Mouse (Mus musculus) spleen, adult 2 months (tissue): ENCODE data around the gene Akr1b7. TPM values are rescaled to one million over a fixed set of nuclear protein-coding genes. Genes with fewer than 3 reads are reported as not detected.
A peak's percentile ranks its signal among the peaks of the same experiment; 100 is the strongest.

Experiments used
- DNase-seq, 2 experiments: peaks; one replicate each; pipeline versions ENCODE4 v3.0.0 to v3.0.0-alpha.2; 2012 to 2021; ENCODE audit warnings: low spot score in 2 of 2, low read depth in 1 of 2
- H3K27ac ChIP-seq: fragments of 200-500 bp; 2 replicates; pipeline ENCODE4 v1.5.1; 2012; ENCODE audit warnings: low read length, inconsistent platforms; ENCODE audit not compliant: insufficient read depth
- H3K27me3 ChIP-seq: fragments of 200-500 bp; 2 replicates; pipeline ENCODE4 v1.6.1; 2012; ENCODE audit warnings: mild to moderate bottlenecking, moderate library complexity, low read length, inconsistent platforms; ENCODE audit not compliant: control insufficient read depth, insufficient read depth
- H3K36me3 ChIP-seq: fragments of 200-500 bp; 2 replicates; pipeline ENCODE4 v1.6.1; 2012; ENCODE audit warnings: mild to moderate bottlenecking, low read length, inconsistent platforms; ENCODE audit not compliant: control insufficient read depth, insufficient read depth
- H3K4me1 ChIP-seq: fragments of 200-500 bp; 2 replicates; pipeline ENCODE4 v1.6.1; 2011; ENCODE audit warnings: inconsistent platforms; ENCODE audit not compliant: control insufficient read depth, insufficient read depth, insufficient read length
- H3K4me3 ChIP-seq: fragments of 200-500 bp; 2 replicates; pipeline ENCODE4 v1.5.1; 2011; ENCODE audit warnings: mild to moderate bottlenecking, inconsistent platforms; ENCODE audit not compliant: insufficient read depth, insufficient read length; ENCODE audit errors: extremely low read depth
- CTCF ChIP-seq: fragments of 200-500 bp; IDR thresholded peaks from 2 replicates; pipeline ENCODE4 v1.5.1; 2011; ENCODE audit warnings: mild to moderate bottlenecking, inconsistent platforms; ENCODE audit not compliant: insufficient read depth, insufficient read length, insufficient replicate concordance; ENCODE audit errors: extremely low read depth
- POLR2A ChIP-seq: fragments of 200-500 bp; IDR thresholded peaks from 2 replicates; pipeline ENCODE4 v1.6.1; 2011; ENCODE audit warnings: low read depth, low read length, inconsistent platforms
- WGBS: fragments of 180-500 bp; shearing (Covaris S2); methylation state at CpG from one replicate; pipeline ENCODE4 v1.1.7; 2018; 5-methylcytosine and 5-hydroxymethylcytosine counted together
- polyA plus RNA-seq: library from polyadenylated mRNA; depleted of rRNA; stranded (reverse); fragments of >200 nt; gene quantifications from 2 replicates; pipeline ENCODE4 v1.2.3, GENCODE M21; 2012

The Akr1b7 gene
- polyA plus RNA-seq, 1 experiment: 1.4 TPM

DNA sequence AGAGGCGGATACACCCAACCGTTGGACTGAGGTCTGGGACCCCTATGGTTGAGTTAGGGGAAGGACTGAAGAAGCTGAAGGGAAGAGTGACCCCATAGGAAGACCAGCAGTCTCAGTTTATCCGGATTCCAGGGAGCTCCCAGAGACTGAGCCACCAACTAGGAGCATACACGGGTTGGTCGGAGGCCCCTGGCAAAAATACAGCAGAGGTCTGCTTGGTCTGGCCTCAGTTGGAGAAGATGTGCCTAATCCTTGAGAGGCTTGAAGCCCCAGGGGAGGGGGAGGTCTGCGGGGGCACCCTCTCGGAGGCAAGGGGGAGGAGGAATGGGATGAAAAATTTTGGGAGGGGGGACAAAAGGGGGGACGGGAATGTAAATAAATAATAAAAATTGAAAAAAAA lies 28.7 kb upstream of the Akr1b7 start:
- no peak for TF ChIP-seq POLR2A
- TF ChIP-seq CTCF: no peak
- Histone ChIP-seq H3K27me3 (no peaks in the 10 kb centered on the region), H3K4me3 (no peak overlapping the region), H3K36me3 (peaks cover 5% of the 10 kb centered on the region), H3K4me1 (no peaks in the 10 kb centered on the region; the same call in 1 of the 2 replicates), H3K27ac (no peak overlapping the region)
- no peak for DNase-seq
- WGBS: 77% methylated on average over 8 of the region's 8 CpGs

- H3K4me1 ChIP-seq: no peaks in the 10 kb centered on the region; the same call in 1 of the 2 replicates
- peak within 1 kb of the TSS; percentile 91 for H3K4me3 ChIP-seq
- H3K36me3 ChIP-seq: peaks cover 9% of the 10 kb centered on the region
- no peaks in the 10 kb centered on the region for H3K27me3 ChIP-seq
- under 1% methylated on average over 17 of the region's 17 CpGs for WGBS
- TF ChIP-seq CTCF (no peak), POLR2A (no peak; the same call in 1 of the 2 replicates)
- DNase-seq: peak; percentile 22 to 68
- peak within 1 kb of the TSS; percentile 82 for H3K27ac ChIP-seq
These were observed 27.9 kb upstream of the Akr1b7 start, which contains the start of gene Akr1b10 for GRCm38 (mm10) chr6:34384110-34384661. Gene Akr1b10, plus strand, starts transcription at chr6:34384218.

DNA sequence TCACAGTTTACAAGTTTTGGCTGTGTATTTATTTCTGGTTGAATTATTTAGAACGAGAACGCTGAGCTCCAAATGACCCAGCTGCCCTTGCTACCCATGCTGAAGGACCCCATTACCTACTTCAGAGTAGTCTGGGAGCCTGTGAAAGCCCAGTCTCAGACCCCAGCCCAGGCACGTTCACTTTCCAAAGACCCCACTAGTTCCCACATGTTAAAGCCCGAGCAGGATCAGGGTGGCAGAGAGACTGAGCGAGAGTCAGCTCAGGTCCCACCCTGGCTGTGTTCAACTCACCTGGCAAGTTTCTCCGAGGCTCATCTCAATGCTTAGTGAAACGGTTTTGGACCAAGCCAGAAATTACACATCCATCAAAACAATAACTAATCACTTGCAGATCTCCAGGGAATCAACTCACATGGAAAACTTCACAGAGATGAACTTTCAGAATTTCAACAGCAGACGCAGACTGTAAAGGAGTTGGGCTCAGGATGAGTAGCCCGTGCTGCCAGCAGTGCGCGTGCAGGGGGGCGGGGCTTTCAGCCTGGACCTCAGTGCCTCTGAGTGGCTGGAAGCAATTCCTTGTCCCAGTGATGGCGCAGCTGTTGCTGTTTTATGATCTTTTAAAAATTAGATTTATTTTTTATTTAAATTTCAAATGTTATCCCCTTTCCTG lies 27.3 kb upstream of the Akr1b7 start:
- peak in 1 of 2 experiments; percentile 23 for DNase-seq
- Histone ChIP-seq H3K36me3 (peaks cover 14% of the 10 kb centered on the region), H3K4me1 (no peaks in the 10 kb centered on the region; the same call in 1 of the 2 replicates), H3K27ac (peak overlapping the region; percentile 82), H3K4me3 (peak overlapping the region; percentile 91), H3K27me3 (no peaks in the 10 kb centered on the region)
- TF ChIP-seq POLR2A (no peak), CTCF (no peak)
- WGBS: 13% methylated on average over 13 of the region's 13 CpGs

DNA sequence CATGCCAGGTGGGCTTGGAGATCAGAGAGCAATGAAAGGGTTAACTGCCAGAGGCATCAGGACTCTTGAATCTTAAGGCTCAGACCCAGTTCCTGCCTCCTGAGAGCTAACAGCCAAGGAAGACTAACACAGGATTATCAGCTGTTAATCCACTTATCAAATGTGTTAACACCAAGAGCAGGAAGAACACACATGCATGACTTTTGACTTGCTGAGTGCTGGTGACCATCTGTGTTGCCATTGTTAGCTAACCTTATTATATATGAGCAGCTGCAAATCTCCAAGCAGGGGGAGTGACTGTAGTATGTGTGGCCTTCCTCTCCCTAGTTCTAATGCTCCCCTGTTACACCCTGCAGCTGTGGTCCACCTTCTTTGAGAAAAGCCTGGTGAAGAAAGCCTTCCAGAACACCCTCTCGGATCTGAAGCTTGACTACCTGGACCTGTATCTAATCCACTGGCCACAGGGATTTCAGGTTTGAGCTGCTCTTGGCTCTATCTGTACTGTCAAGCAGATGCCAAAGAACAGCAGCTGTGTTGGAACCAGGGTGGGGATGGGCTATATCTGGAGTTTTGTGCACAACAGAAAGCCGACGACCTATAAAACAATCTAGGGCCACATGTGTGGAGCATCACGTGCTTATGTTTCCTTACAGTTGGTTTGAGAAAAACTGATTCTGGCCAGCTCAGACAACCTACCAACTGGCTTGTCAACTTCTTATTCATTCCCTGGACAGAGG lies 23.5 kb upstream of the Akr1b7 start:
- WGBS: 93% methylated on average over 4 of the region's 4 CpGs
- Histone ChIP-seq H3K27ac (no peak overlapping the region), H3K4me1 (no peaks in the 10 kb centered on the region; the same call in 1 of the 2 replicates), H3K27me3 (no peaks in the 10 kb centered on the region), H3K36me3 (peaks cover 34% of the 10 kb centered on the region), H3K4me3 (no peak overlapping the region)
- no peak for DNase-seq
- TF ChIP-seq POLR2A: no peak
- no peak for TF ChIP-seq CTCF

DNA sequence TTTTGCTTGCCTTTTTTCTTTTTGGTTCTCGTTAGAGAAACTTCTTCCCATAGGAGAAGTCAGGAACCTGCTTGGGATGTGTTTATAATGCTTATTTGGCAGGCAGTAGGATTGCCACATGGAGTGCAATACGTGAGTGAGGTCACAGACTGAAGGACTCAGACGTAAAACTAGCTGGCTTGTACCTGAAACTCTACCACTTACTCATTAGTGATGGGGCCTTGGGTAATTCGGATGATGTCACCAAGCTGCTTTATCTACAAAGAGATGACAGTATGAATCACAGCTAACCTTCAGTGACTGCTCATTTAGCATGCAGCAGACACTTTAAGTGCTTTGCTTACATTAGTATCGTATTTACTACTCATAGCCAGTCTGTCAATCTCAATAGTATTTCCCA lies 16.2 kb upstream of the Akr1b7 start:
- Histone ChIP-seq H3K4me1 (no peaks in the 10 kb centered on the region), H3K27me3 (no peaks in the 10 kb centered on the region), H3K4me3 (no peak overlapping the region), H3K27ac (no peak overlapping the region), H3K36me3 (peaks cover 25% of the 10 kb centered on the region)
- DNase-seq: no peak
- WGBS: 91% methylated on average over 5 of the region's 5 CpGs
- TF ChIP-seq POLR2A: no peak
- no peak for TF ChIP-seq CTCF

DNA sequence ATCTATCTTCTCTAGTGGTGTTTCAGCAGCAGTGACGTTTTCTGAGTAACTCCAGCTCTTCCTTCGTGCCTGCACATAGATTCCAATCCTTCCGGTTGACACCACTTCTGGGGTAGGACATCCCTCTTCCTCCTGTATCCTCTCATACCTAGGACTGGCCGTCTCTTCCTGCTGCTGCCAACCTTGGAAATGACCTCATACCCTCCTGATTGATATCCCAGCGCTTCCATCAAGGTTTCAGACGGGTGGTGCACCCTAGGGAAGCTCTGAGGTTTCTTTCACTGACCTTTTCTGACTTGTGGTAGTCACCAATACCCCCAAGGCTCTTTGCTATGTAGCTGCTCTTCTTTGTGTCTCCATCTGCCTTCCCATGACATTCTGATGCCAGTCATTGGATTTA lies 13.7 kb upstream of the Akr1b7 start:
- H3K27ac ChIP-seq: no peak overlapping the region
- H3K36me3 ChIP-seq: peaks cover 12% of the 10 kb centered on the region
- TF ChIP-seq POLR2A (no peak), CTCF (no peak)
- H3K4me3 ChIP-seq: no peak overlapping the region
- WGBS: 93% methylated on average over 6 of the region's 6 CpGs
- H3K4me1 ChIP-seq: no peaks in the 10 kb centered on the region
- no peaks in the 10 kb centered on the region for H3K27me3 ChIP-seq
- DNase-seq: no peak

GRCm38 (mm10) chr6:34399606-34400220 lies 12.4 kb upstream of the Akr1b7 start:
- no peak overlapping the region for H3K27ac ChIP-seq

More at GRCm38 (mm10) chr6:34399606-34400220, 12.4 kb upstream of the Akr1b7 start:
- no peak for DNase-seq
- H3K4me1 ChIP-seq: no peaks in the 10 kb centered on the region
- no peaks in the 10 kb centered on the region for H3K27me3 ChIP-seq
- H3K36me3 ChIP-seq: peaks cover 6% of the 10 kb centered on the region; the same call in 1 of the 2 replicates
- TF ChIP-seq CTCF (no peak), POLR2A (no peak)
- H3K4me3 ChIP-seq: no peak overlapping the region
- 90% methylated on average over 13 of the region's 13 CpGs for WGBS
